ENCODE assay signal across 25 mouse cellular contexts in the genomic region with DNA sequence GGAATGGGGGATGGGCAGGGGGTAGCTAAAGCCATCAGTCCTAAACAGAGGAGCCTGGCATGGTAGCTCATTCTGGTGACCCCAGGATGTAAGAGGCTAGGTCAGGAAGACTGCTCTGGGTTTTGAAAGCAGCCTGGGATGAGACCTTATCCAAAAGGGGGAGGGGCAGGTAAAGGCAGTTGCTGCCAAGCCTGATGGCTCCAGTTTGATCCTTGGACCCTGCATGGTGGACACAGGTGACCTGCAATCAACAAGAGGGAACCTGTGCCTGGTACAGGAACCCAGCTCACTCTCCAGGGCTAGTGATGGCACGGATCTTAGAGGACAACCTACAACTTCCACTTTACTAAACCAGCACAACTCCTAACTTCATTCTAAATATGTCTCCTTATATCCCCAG. TPM values are rescaled to one million over a fixed set of nuclear protein-coding genes. Genes with fewer than 3 reads are reported as not detected.
A peak's percentile ranks its signal among the peaks of the same experiment; 100 is the strongest.
DNase-seq lines count a peak whose midpoint lies in the region; ATAC-seq and TF ChIP-seq lines count a peak whose summit lies in the region.
"Had no signal": no experiment of that assay in that cellular context is flagged by ENCODE, and none has a peak within 500 bp of the region (broad histone marks: within the 10 kb centered on the region; RNA-seq: fewer than 3 reads in every experiment).

No protein-coding gene starts in this region.

- peak; percentile 22; the same call in 1 of the 2 replicates for ATAC-seq in liver, embryonic 15.5 days (ENCODE audit: insufficient read depth)
- ATAC-seq: activated CD4-positive, CD25-positive, alpha-beta regulatory T cell, adult 4 months; forebrain, embryonic 15.5 days; hindbrain, embryonic 16.5 days had no signal

- H3K4me2 ChIP-seq in liver, embryonic 15.5 days = no peak overlapping the region
- H3K4me2 ChIP-seq: embryonic facial prominence, embryonic 12.5 days; embryonic facial prominence, embryonic 15.5 days; forebrain, embryonic 15.5 days; heart, embryonic 12.5 days; heart, embryonic 15.5 days; hindbrain, embryonic 13.5 days had no signal

- H3K9ac ChIP-seq in liver, adult 2 months (ENCODE audit: low read depth, low read length) = no peak overlapping the region
- H3K9ac ChIP-seq in liver, embryonic 15.5 days = no peak overlapping the region
- H3K9ac ChIP-seq: embryonic facial prominence, embryonic 12.5 days; embryonic facial prominence, embryonic 15.5 days; forebrain, embryonic 15.5 days; heart, embryonic 12.5 days; heart, embryonic 15.5 days; hindbrain, embryonic 13.5 days had no signal

- 79% methylated on average over 1 of the region's 1 CpGs for WGBS in kidney, adult 2 months
- WGBS in liver, adult 2 months = 14% methylated on average over 1 of the region's 1 CpGs
- 73% methylated on average over 1 of the region's 1 CpGs for WGBS in liver, embryonic 15.5 days (ENCODE audit: insufficient replicate concordance)

- no peak overlapping the region for H3K27ac ChIP-seq in kidney, adult 2 months (ENCODE audit: insufficient read depth, low read depth, low read length)
- H3K27ac ChIP-seq in liver, adult 2 months (replicated peaks; ENCODE audit: insufficient read depth, low read depth, low read length) = peak overlapping the region; percentile 53
- no peak overlapping the region for H3K27ac ChIP-seq in liver, embryonic 15.5 days (replicated peaks)
- H3K27ac ChIP-seq: embryonic facial prominence, embryonic 12.5 days; embryonic facial prominence, embryonic 15.5 days; forebrain, embryonic 15.5 days; heart, embryonic 15.5 days; hindbrain, embryonic 10.5 days; hindbrain, embryonic 13.5 days had no signal

- no peaks in the 10 kb centered on the region for H3K36me3 ChIP-seq in kidney, adult 2 months (ENCODE audit: control insufficient read depth, insufficient read depth, low read length)
- no peaks in the 10 kb centered on the region for H3K36me3 ChIP-seq in liver, adult 2 months (ENCODE audit: control insufficient read depth, insufficient read depth, low read length)
- no peaks in the 10 kb centered on the region for H3K36me3 ChIP-seq in liver, embryonic 15.5 days (replicated peaks)
- H3K36me3 ChIP-seq: embryonic facial prominence, embryonic 12.5 days; embryonic facial prominence, embryonic 15.5 days; forebrain, embryonic 15.5 days; heart, embryonic 12.5 days; heart, embryonic 15.5 days; hindbrain, embryonic 10.5 days; hindbrain, embryonic 13.5 days had no signal

- H3K4me3 ChIP-seq in kidney, adult 2 months (ENCODE audit: insufficient read depth, low read depth, low read length) = no peak overlapping the region
- no peak overlapping the region for H3K4me3 ChIP-seq in liver, adult 2 months (ENCODE audit: insufficient read depth, low read depth, low read length)
- no peak overlapping the region for H3K4me3 ChIP-seq in liver, embryonic 15.5 days (replicated peaks)
- H3K4me3 ChIP-seq: embryonic facial prominence, embryonic 12.5 days; embryonic facial prominence, embryonic 15.5 days; forebrain, embryonic 15.5 days; heart, embryonic 12.5 days; heart, embryonic 15.5 days; hindbrain, embryonic 10.5 days; hindbrain, embryonic 13.5 days had no signal

- no peak for TF ChIP-seq POLR2A in kidney, adult 2 months (IDR thresholded peaks at IDR 0.05; ENCODE audit: low read depth, low read length)
- no peak for TF ChIP-seq POLR2A in liver, adult 2 months (IDR thresholded peaks at IDR 0.05; ENCODE audit: extremely low read depth, insufficient read depth, low read length)

- no peak for TF ChIP-seq CTCF in kidney, adult 2 months (conservative IDR thresholded peaks at IDR 0.05; ENCODE audit: insufficient read depth, insufficient read length, low read depth, low read length)
- TF ChIP-seq CTCF in liver, adult 2 months (IDR thresholded peaks at IDR 0.05; ENCODE audit: low read depth, low read length) = no peak

- no peaks in the 10 kb centered on the region for H3K9me3 ChIP-seq in liver, embryonic 15.5 days (replicated peaks)
- H3K9me3 ChIP-seq: embryonic facial prominence, embryonic 12.5 days; embryonic facial prominence, embryonic 15.5 days; forebrain, embryonic 15.5 days; heart, embryonic 15.5 days; hindbrain, embryonic 10.5 days; hindbrain, embryonic 13.5 days had no signal

- peaks cover 20% of the 10 kb centered on the region for H3K4me1 ChIP-seq in kidney, adult 2 months (ENCODE audit: control insufficient read depth, insufficient read depth, low read length)
- peaks cover 18% of the 10 kb centered on the region for H3K4me1 ChIP-seq in liver, adult 2 months (ENCODE audit: control insufficient read depth, insufficient read depth, low read length)
- 0 out of 2 replicates have a peak, but pooled peaks cover 4% of the 10 kb centered on the region for H3K4me1 ChIP-seq in liver, embryonic 15.5 days (replicated peaks)
- H3K4me1 ChIP-seq: embryonic facial prominence, embryonic 15.5 days; forebrain, embryonic 15.5 days had no signal

- peak; percentile 14 for DNase-seq in adrenal gland, adult 2 months
- DNase-seq in adrenal gland, postnatal 25 days = no peak
- DNase-seq in kidney, adult 2 months = peak; percentile 64
- DNase-seq in kidney, postnatal 4 days = no peak
- DNase-seq in liver, adult 2 months (ENCODE audit: extremely low read depth, low read depth, low spot score) = peak; percentile 95
- DNase-seq in liver = no peak
- no peak for DNase-seq in spleen, postnatal 14 days (ENCODE audit: low spot score in 2 of 2)
- DNase-seq: cerebellum, adult 18-20 months; cerebellum, adult 9-10 months; cerebellum, postnatal 25 days; gastrocnemius, postnatal 25 days; heart, adult 18-20 months; heart, postnatal 10 days; heart, postnatal 36 days had no signal

- H3K27me3 ChIP-seq in kidney, adult 2 months (replicated peaks; ENCODE audit: control insufficient read depth, insufficient read depth, low read length) = no peaks in the 10 kb centered on the region
- no peaks in the 10 kb centered on the region for H3K27me3 ChIP-seq in liver, adult 2 months (ENCODE audit: control insufficient read depth, insufficient read depth, low read length)
- H3K27me3 ChIP-seq in liver, embryonic 15.5 days = peaks cover 14% of the 10 kb centered on the region
- H3K27me3 ChIP-seq: forebrain, embryonic 15.5 days; heart, embryonic 12.5 days; heart, embryonic 15.5 days had no signal

- H3K79me2 ChIP-seq in liver, adult 2 months (ENCODE audit: control insufficient read depth, insufficient read depth, low read length) = no peaks in the 10 kb centered on the region

RNA-seq across cellular contexts. Expression of gene Fam81a, which starts 7.2 kb away (rescaled TPM):
- 1 to 10 TPM; 2.0 to 4.3 TPM for total RNA-seq in adrenal gland, adult 2 months (2021)
- polyA plus RNA-seq in adrenal gland, adult 2 months (2012; rRNA removed) = 0.30 and 0.48 TPM in 2 replicates
- 4.0 and 4.1 TPM in 2 replicates for total RNA-seq in adrenal gland, postnatal 25 days (2021)
- polyA plus RNA-seq in kidney, adult 2 months (2012; rRNA removed) = 11.1 and 12.4 TPM in 2 replicates
- 2.5 and 2.6 TPM in 2 replicates for total RNA-seq in liver, adult 2 months (2014; rRNA removed)
- 0.44 and 0.57 TPM in 2 replicates for polyA plus RNA-seq in liver, adult 2 months (2012; rRNA removed)
- 0.52 and 0.56 TPM in 2 replicates for polyA plus RNA-seq in liver, embryonic 15.5 days (2015; fragmentation: Nextera tagmentation; extraction: Ambion mirVana)
- total RNA-seq: common myeloid progenitor, adult 5-6 weeks had no signal

Comparison
In these comparisons a context has a peak if more than half of its experiments do, and no peak if none do; other contexts are left out.
1. DNase-seq: peak in adrenal gland, adult 2 months (single experiment), kidney, adult 2 months (single experiment) and liver, adult 2 months (single experiment); none in adrenal gland, postnatal 25 days (single experiment), kidney, postnatal 4 days (0 of 2), liver (single experiment) and spleen, postnatal 14 days (0 of 2).